Mouse (Mus musculus) E14TG2a.4 (cell line): ENCODE results near the gene Actg2.

Experiments used
- CTCF ChIP-seq: conservative IDR thresholded peaks from 2 replicates; pipeline ENCODE4 v1.5.1; 2014; ENCODE audit warnings: low read length
- NANOG ChIP-seq: IDR thresholded peaks from 2 replicates; pipeline ENCODE4 v1.6.1; 2014; ENCODE audit warnings: borderline replicate concordance, low read length, mixed read lengths
- POU5F1 ChIP-seq: IDR thresholded peaks from 2 replicates; pipeline ENCODE4 v1.6.1; 2014; ENCODE audit warnings: low read length, borderline replicate concordance

DNA sequence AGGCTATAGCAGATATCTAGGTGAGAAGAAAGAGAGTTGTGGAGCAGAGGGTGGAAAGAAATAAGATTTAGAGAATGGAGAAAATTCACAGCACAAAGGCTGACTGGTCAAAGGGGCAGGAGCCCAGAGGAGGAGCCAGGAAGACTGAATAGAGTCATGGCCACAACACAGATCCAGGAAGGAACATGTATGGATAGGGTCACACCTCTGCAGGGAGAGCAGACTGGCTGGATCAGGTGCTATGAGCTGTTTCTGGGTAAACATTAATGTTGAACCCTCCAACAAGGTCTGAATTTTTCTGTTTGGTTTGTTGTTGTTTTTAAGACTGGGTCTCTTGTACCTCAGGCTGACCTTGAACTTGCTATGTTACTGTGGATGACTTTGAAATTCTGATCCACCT lies 72.1 kb downstream of the Actg2 start:
- TF ChIP-seq CTCF (no peak), POU5F1 (no peak), NANOG (no peak)
